Mouse (Mus musculus) CH12.LX (cell line): Measurements from ENCODE around the gene Rora. TPM values are rescaled to one million over a fixed set of nuclear protein-coding genes. Genes with fewer than 3 reads are reported as not detected.

ENCODE experiments used
- DNase-seq: peaks from one replicate; pipeline ENCODE4 v3.0.0-alpha.2; 2013; ENCODE audit errors: extremely low read depth
- H3K27ac ChIP-seq: 2 replicates; pipeline ENCODE4 v1.5.1; 2012; ENCODE audit warnings: low read depth, mild to moderate bottlenecking, control low read depth, moderate library complexity; ENCODE audit not compliant: insufficient read depth
- H3K27me3 ChIP-seq: replicated peaks from 2 replicates; pipeline ENCODE3; 2012; ENCODE audit warnings: inconsistent platforms
- H3K36me3 ChIP-seq, 2 experiments: replicated peaks in 1 of 2; 2 replicates each; pipeline versions ENCODE3 to v1.6.1; 2012; ENCODE audit warnings: inconsistent platforms in 1 of 2, low read length in 1 of 2, mild to moderate bottlenecking in 1 of 2, mixed read lengths in 1 of 2, moderate library complexity in 1 of 2; ENCODE audit not compliant: control insufficient read depth in 1 of 2, insufficient read depth in 1 of 2
- H3K4me1 ChIP-seq, 2 experiments: 2 replicates each; pipeline ENCODE4 v1.6.1; 2012; ENCODE audit warnings: inconsistent platforms in 1 of 2, moderate library complexity in 1 of 2; ENCODE audit not compliant: insufficient read depth in 2 of 2, control insufficient read depth in 1 of 2
- H3K4me2 ChIP-seq: 2 replicates; pipeline ENCODE4 v1.6.1; 2012; ENCODE audit warnings: low read depth, mild to moderate bottlenecking, control low read depth; ENCODE audit not compliant: poor library complexity, insufficient read depth, severe bottlenecking
- H3K4me3 ChIP-seq, 3 experiments: fragments of 150-350 bp in 1 of 3; sonication (generic) in 1 of 3; replicated peaks in 1 of 3; 2 replicates each; pipeline versions ENCODE3 to v1.5.1; 2011 to 2012; ENCODE audit warnings: low read depth in 2 of 3, low read length in 2 of 3, mild to moderate bottlenecking in 2 of 3, moderate library complexity in 2 of 3, control low read depth in 1 of 3, improper control_type of control experiment in 1 of 3, inconsistent platforms in 1 of 3, mixed read lengths in 1 of 3; ENCODE audit not compliant: poor library complexity in 1 of 3
- H3K79me2 ChIP-seq: replicated peaks from 2 replicates; pipeline ENCODE4 v1.6.1; 2012; ENCODE audit warnings: mild to moderate bottlenecking, moderate library complexity; ENCODE audit not compliant: control insufficient read depth, poor library complexity, insufficient read depth, severe bottlenecking; ENCODE audit errors: extremely low read depth
- H3K9ac ChIP-seq: 2 replicates; pipeline ENCODE4 v1.6.1; 2012; ENCODE audit warnings: low read depth, mild to moderate bottlenecking, control low read depth, moderate library complexity; ENCODE audit not compliant: insufficient read depth
- H3K9me3 ChIP-seq: replicated peaks from 2 replicates; pipeline ENCODE3; 2012; ENCODE audit warnings: low read length, inconsistent platforms, mixed read lengths
- ELF1 ChIP-seq: IDR thresholded peaks from 2 replicates; pipeline ENCODE4 v1.6.1; 2014; ENCODE audit warnings: low read depth, mild to moderate bottlenecking, inconsistent platforms, low read length, improper control_type of control experiment
- EP300 ChIP-seq: IDR thresholded peaks from 2 replicates; pipeline ENCODE4 v1.6.1; 2011; ENCODE audit warnings: low read length, improper control_type of control experiment
- GABPA ChIP-seq: IDR thresholded peaks from 2 replicates; pipeline ENCODE4 v1.6.1; 2012; ENCODE audit warnings: low read depth, low read length, improper control_type of control experiment, inconsistent platforms; ENCODE audit not compliant: insufficient replicate concordance
- JUN ChIP-seq: IDR thresholded peaks from 2 replicates; pipeline ENCODE4 v1.6.1; 2011; ENCODE audit warnings: low read depth, mild to moderate bottlenecking, low read length, improper control_type of control experiment, moderate library complexity; ENCODE audit not compliant: insufficient read depth
- JUND ChIP-seq: conservative IDR thresholded peaks from 2 replicates; pipeline ENCODE4 v1.6.1; 2011; ENCODE audit warnings: low read depth, low read length, improper control_type of control experiment
- KAT2A ChIP-seq: IDR thresholded peaks from 2 replicates; pipeline ENCODE4 v1.6.1; 2012; ENCODE audit warnings: low read length, improper control_type of control experiment, inconsistent platforms; ENCODE audit not compliant: insufficient replicate concordance
- MAFK ChIP-seq: IDR thresholded peaks from 2 replicates; pipeline ENCODE4 v1.6.1; 2011; ENCODE audit warnings: low read length, improper control_type of control experiment; ENCODE audit not compliant: insufficient replicate concordance
- MAX ChIP-seq: IDR thresholded peaks from 2 replicates; pipeline ENCODE4 v1.6.1; 2011; ENCODE audit warnings: low read length, improper control_type of control experiment
- MAZ ChIP-seq: IDR thresholded peaks from 2 replicates; pipeline ENCODE4 v1.6.1; 2012; ENCODE audit warnings: low read depth, mild to moderate bottlenecking, inconsistent platforms, low read length, improper control_type of control experiment, moderate library complexity
- NELFE ChIP-seq: IDR thresholded peaks from 2 replicates; pipeline ENCODE4 v1.6.1; 2011; ENCODE audit warnings: low read depth, low read length, improper control_type of control experiment
- RCOR1 ChIP-seq: conservative IDR thresholded peaks from 2 replicates; pipeline ENCODE4 v1.6.1; 2012; ENCODE audit warnings: low read depth, mild to moderate bottlenecking, inconsistent platforms, low read length, improper control_type of control experiment
- SMC3 ChIP-seq: IDR thresholded peaks from 2 replicates; pipeline ENCODE4 v1.6.1; 2011; ENCODE audit warnings: low read depth, low read length, improper control_type of control experiment
- USF2 ChIP-seq: conservative IDR thresholded peaks from 2 replicates; pipeline ENCODE4 v1.6.1; 2011; ENCODE audit warnings: low read depth, low read length, improper control_type of control experiment
- ZC3H11A ChIP-seq: IDR thresholded peaks from 2 replicates; pipeline ENCODE4 v1.6.1; 2012; ENCODE audit warnings: low read depth, mild to moderate bottlenecking, inconsistent platforms, low read length, improper control_type of control experiment
- ZMIZ1 ChIP-seq: IDR thresholded peaks from 2 replicates; pipeline ENCODE4 v1.6.1; 2012; ENCODE audit warnings: low read depth, mild to moderate bottlenecking, inconsistent platforms, low read length, improper control_type of control experiment
- dilution Hi-C: fragments of 300-500 bp; cut with MboI; formaldehyde crosslinking; loops from 2 replicates; pipeline ENCODE4 v1.14.3; 2020; ENCODE audit warnings: low sequenced_read_pairs; ENCODE audit not compliant: extremely low pct_unique_long_range_greater_than_20kb, extremely low pct_ligation_motif_present
- in situ Hi-C: fragments of 300-500 bp; cut with MboI; formaldehyde crosslinking; loops from 3 replicates; pipeline ENCODE4 v1.14.3; 2019; ENCODE audit warnings: low sequenced_read_pairs, low pct_ligation_motif_present, low pct_unique_long_range_greater_than_20kb, mixed read lengths
- polyA plus RNA-seq: library from polyadenylated mRNA; unstranded; fragments of >175 nt; gene quantifications from 2 replicates; pipeline ENCODE4 v1.2.1, GENCODE M21; 2012; ENCODE audit warnings: low read depth; ENCODE audit not compliant: insufficient read length
- total RNA-seq, 2 experiments: library from RNA; depleted of rRNA; stranded (reverse); fragments of 300-350 nt in 1 of 2; fragments of >200 nt in 1 of 2; gene quantifications; 2 replicates each; pipeline ENCODE4 v1.2.3; 2012 to 2014

Rora gene
- total and polyA plus RNA-seq, 3 experiments: 0.36 to 0.66 (median 0.64) TPM

DNA sequence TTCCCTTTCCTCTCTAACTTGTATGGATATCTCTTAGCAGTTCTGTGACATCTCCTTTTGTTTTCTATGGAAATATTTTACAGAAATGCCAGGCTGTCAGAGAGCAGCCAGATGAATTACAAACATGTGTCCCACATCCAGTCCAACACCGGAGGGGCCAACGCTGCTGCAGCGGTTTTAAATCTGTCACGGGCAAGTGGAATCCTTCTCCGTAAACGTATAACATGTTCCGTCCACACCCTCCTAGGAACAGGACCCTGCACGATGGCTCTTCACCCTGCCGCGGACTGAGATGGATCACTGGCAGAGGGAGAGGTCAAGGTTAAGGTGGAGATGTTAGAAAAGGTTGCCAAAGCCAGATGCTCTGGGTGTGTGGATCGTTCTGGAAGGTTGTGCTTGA, 237.8 kb downstream of the Rora start:
- no peak overlapping the region for H3K9ac ChIP-seq
- no peaks in the 10 kb centered on the region for H3K79me2 ChIP-seq
- H3K36me3 ChIP-seq: no peaks in the 10 kb centered on the region
- H3K4me2 ChIP-seq: no peak overlapping the region
- peaks cover 0 to 7% of the 10 kb centered on the region in 2 experiments; a peak in 1 of 4 replicates for H3K4me1 ChIP-seq
- in situ Hi-C loops: no loop called here
- no peak overlapping the region for H3K4me3 ChIP-seq
- H3K27me3 ChIP-seq: no peaks in the 10 kb centered on the region
- no peak for DNase-seq
- TF ChIP-seq ZC3H11A (no peak), RCOR1 (no peak), USF2 (no peak), ZMIZ1 (no peak)
- dilution Hi-C loops: no loop called here
- peaks cover 25% of the 10 kb centered on the region for H3K9me3 ChIP-seq
- no peak overlapping the region for H3K27ac ChIP-seq

DNA sequence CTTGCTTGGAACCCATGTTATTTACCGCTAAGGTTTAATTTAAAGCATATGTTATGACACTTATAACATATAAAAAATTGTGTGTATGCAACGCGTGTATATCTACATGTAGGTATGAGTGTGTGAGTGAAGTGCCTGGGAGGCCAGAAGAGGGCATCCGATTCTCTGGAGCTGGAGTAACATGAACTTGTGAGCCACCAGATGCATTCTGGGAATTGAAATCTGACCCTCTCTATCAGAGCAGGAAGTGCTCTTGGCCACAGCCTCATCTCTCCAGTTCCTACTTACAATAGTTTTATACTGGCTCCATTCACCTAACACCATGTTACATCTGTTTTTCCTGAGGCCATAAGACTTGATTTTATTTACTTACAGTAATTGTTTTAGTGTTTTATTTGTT, 238.8 kb downstream of the Rora start:
- Histone ChIP-seq H3K4me1 (peaks cover 0 to 7% of the 10 kb centered on the region in 2 experiments; a peak in 1 of 4 replicates), H3K27me3 (no peaks in the 10 kb centered on the region), H3K4me3 (no peak overlapping the region), H3K36me3 (no peaks in the 10 kb centered on the region), H3K9ac (no peak overlapping the region), H3K27ac (no peak overlapping the region), H3K9me3 (peaks cover 30% of the 10 kb centered on the region), H3K4me2 (no peak overlapping the region), H3K79me2 (no peaks in the 10 kb centered on the region)
- dilution Hi-C loops (no loop called here), in situ Hi-C loops (no loop called here)
- no peak for DNase-seq
- TF ChIP-seq ELF1 (no peak), MAZ (no peak), NELFE (no peak), GABPA (no peak), MAX (no peak), JUN (no peak), SMC3 (no peak), KAT2A (no peak), ZC3H11A (no peak), EP300 (no peak)

DNA sequence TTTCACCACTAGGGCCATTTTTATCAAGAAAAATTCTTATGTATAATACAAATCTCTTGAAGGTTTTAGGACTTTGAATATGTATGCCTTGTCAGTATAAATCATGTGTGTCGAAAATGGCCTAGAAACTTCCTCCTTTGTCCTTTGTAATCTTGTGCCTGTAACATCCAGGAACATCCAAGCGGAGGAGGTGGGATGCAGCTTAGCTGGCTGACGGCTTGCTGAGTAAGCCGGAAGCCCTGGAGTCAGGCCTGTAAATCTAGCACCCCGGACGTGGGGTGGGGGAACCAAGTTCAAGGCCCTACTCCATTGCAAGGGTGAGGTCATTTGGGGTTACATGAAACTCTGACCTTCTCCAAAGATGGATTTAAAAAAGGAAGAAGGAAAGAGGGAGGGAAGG, 239.3 kb downstream of the Rora start:
- Histone ChIP-seq H3K4me2 (no peak overlapping the region), H3K36me3 (no peaks in the 10 kb centered on the region), H3K4me3 (no peak overlapping the region), H3K9me3 (peaks cover 33% of the 10 kb centered on the region), H3K27me3 (no peaks in the 10 kb centered on the region), H3K79me2 (no peaks in the 10 kb centered on the region), H3K27ac (no peak overlapping the region), H3K9ac (no peak overlapping the region), H3K4me1 (peaks cover 0 to 7% of the 10 kb centered on the region in 2 experiments; a peak in 1 of 4 replicates)
- in situ Hi-C loops (no loop called here), dilution Hi-C loops (no loop called here)
- TF ChIP-seq MAZ (no peak), JUND (no peak), MAFK (no peak), USF2 (no peak)
- DNase-seq: no peak
